Mouse (Mus musculus): ENCODE measurements around the gene Upk1b. TPM values are rescaled to one million over a fixed set of nuclear protein-coding genes. Genes with fewer than 3 reads are reported as not detected.
"Not testable (repeated sequence)": the region's sequence is repeated elsewhere in the genome, so short reads cannot be mapped to it uniquely, and the experiment has no call there.

Gene Upk1b
- 11.4 and 22.5 TPM in 2 replicates for polyA plus RNA-seq (2015; fragmentation: Nextera tagmentation; extraction: Ambion mirVana)

GRCm38 (mm10) chr16:38800091-38800490, at the start of gene Upk1b:
Upk1b (minus strand) TSS chr16:38800328.
- Histone ChIP-seq H3K4me3 (ENCODE audit: low read length) (no peak within 1 kb of the TSS), H3K27ac (ENCODE audit: low read length) (no peak within 1 kb of the TSS), H3K36me3 (ENCODE audit: insufficient read depth, low read length) (no peaks in the 10 kb centered on the region), H3K9ac (replicated peaks; ENCODE audit: low read length) (no peak within 1 kb of the TSS), H3K9me3 (ENCODE audit: low read length) (no peaks in the 10 kb centered on the region), H3K4me1 (ENCODE audit: insufficient read depth, low read length) (0 out of 2 replicates have a peak, but pooled peaks cover 3% of the 10 kb centered on the region), H3K4me2 (replicated peaks; ENCODE audit: low read depth, low read length) (no peak within 1 kb of the TSS), H3K27me3 (ENCODE audit: insufficient read depth, low read length) (no peaks in the 10 kb centered on the region)
- 25% methylated on average over 10 of the region's 10 CpGs for WGBS
- peak; percentile 73 for ATAC-seq (ENCODE audit: low FRiP score, low TSS enrichment)

- no peak within 1 kb of the TSS for H3K4me2 ChIP-seq (replicated peaks; ENCODE audit: low read depth, low read length)
- no peak within 1 kb of the TSS for H3K27ac ChIP-seq (ENCODE audit: low read length)
- no peaks in the 10 kb centered on the region for H3K9me3 ChIP-seq (ENCODE audit: low read length)
- no peaks in the 10 kb centered on the region for H3K4me1 ChIP-seq (ENCODE audit: insufficient read depth, low read length)
- ATAC-seq (ENCODE audit: low FRiP score, low TSS enrichment), result no peak
- no peaks in the 10 kb centered on the region for H3K36me3 ChIP-seq (ENCODE audit: insufficient read depth, low read length)
- no peak within 1 kb of the TSS for H3K4me3 ChIP-seq (ENCODE audit: low read length)
- H3K9ac ChIP-seq (replicated peaks; ENCODE audit: low read length), result no peak within 1 kb of the TSS
- H3K27me3 ChIP-seq (ENCODE audit: insufficient read depth, low read length), result no peaks in the 10 kb centered on the region
- WGBS, result 77% methylated on average over 3 of the region's 3 CpGs
These were observed 28.5 kb upstream of the Upk1b start, which contains the start of gene 4930435E12Rik for GRCm38 (mm10) chr16:38828649-38829048. 4930435E12Rik (minus strand) TSS chr16:38828749.

GRCm38 (mm10) chr16:38812521-38812920, 12.4 kb upstream of the Upk1b start:
- Histone ChIP-seq H3K4me3 (ENCODE audit: low read length) (no peak overlapping the region), H3K9me3 (ENCODE audit: low read length) (peaks cover 3% of the 10 kb centered on the region; the same call in 1 of the 2 replicates), H3K9ac (replicated peaks; ENCODE audit: low read length) (no peak overlapping the region), H3K36me3 (ENCODE audit: insufficient read depth, low read length) (no peaks in the 10 kb centered on the region), H3K4me1 (ENCODE audit: insufficient read depth, low read length) (0 out of 2 replicates have a peak, but pooled peaks cover 8% of the 10 kb centered on the region), H3K4me2 (replicated peaks; ENCODE audit: low read depth, low read length) (no peak overlapping the region), H3K27ac (ENCODE audit: low read length) (no peak overlapping the region), H3K27me3 (ENCODE audit: insufficient read depth, low read length) (no peaks in the 10 kb centered on the region)
- WGBS, result 37% methylated on average over 8 of the region's 8 CpGs
- 0 out of 2 replicates have a peak, but pooled peaks have one; percentile 54 for ATAC-seq (ENCODE audit: low FRiP score, low TSS enrichment)

GRCm38 (mm10) chr16:38810196-38810595, 10.1 kb upstream of the Upk1b start:
- H3K4me2 ChIP-seq (replicated peaks; ENCODE audit: low read depth, low read length), result no peak overlapping the region
- H3K27ac ChIP-seq (ENCODE audit: low read length), result no peak overlapping the region
- H3K9ac ChIP-seq (replicated peaks; ENCODE audit: low read length), result no peak overlapping the region
- 83% methylated on average over 5 of the region's 5 CpGs for WGBS
- H3K36me3 ChIP-seq (ENCODE audit: insufficient read depth, low read length), result no peaks in the 10 kb centered on the region
- peak; percentile 12; the same call in 1 of the 2 replicates for ATAC-seq (ENCODE audit: low FRiP score, low TSS enrichment)
- H3K4me3 ChIP-seq (ENCODE audit: low read length), result no peak overlapping the region
- peaks cover 3% of the 10 kb centered on the region; the same call in 1 of the 2 replicates for H3K9me3 ChIP-seq (ENCODE audit: low read length)
- no peaks in the 10 kb centered on the region for H3K4me1 ChIP-seq (ENCODE audit: insufficient read depth, low read length)
- H3K27me3 ChIP-seq (ENCODE audit: insufficient read depth, low read length), result no peaks in the 10 kb centered on the region

- not testable (repeated sequence) for H3K36me3 ChIP-seq (ENCODE audit: insufficient read depth, low read length); H3K27ac ChIP-seq (ENCODE audit: low read length); H3K9me3 ChIP-seq (ENCODE audit: low read length); H3K4me1 ChIP-seq (ENCODE audit: insufficient read depth, low read length); ATAC-seq (ENCODE audit: low FRiP score, low TSS enrichment); H3K27me3 ChIP-seq (ENCODE audit: insufficient read depth, low read length); H3K9ac ChIP-seq (replicated peaks; ENCODE audit: low read length); H3K4me3 ChIP-seq (ENCODE audit: low read length); H3K4me2 ChIP-seq (replicated peaks; ENCODE audit: low read depth, low read length)
- WGBS, result 89% methylated on average over 5 of the region's 5 CpGs
These were observed 7.7 kb upstream of the Upk1b start for GRCm38 (mm10) chr16:38807796-38808195.

- Histone ChIP-seq H3K4me3 (ENCODE audit: low read length) (no peak overlapping the region), H3K9me3 (ENCODE audit: low read length) (no peaks in the 10 kb centered on the region), H3K27ac (ENCODE audit: low read length) (no peak overlapping the region), H3K4me2 (replicated peaks; ENCODE audit: low read depth, low read length) (no peak overlapping the region), H3K27me3 (ENCODE audit: insufficient read depth, low read length) (no peaks in the 10 kb centered on the region), H3K36me3 (ENCODE audit: insufficient read depth, low read length) (no peaks in the 10 kb centered on the region), H3K4me1 (ENCODE audit: insufficient read depth, low read length) (0 out of 2 replicates have a peak, but pooled peaks cover 3% of the 10 kb centered on the region), H3K9ac (replicated peaks; ENCODE audit: low read length) (no peak overlapping the region)
- 62% methylated on average over 3 of the region's 3 CpGs for WGBS
- ATAC-seq (ENCODE audit: low FRiP score, low TSS enrichment), result no peak
These were observed 1.1 kb downstream of the Upk1b start for GRCm38 (mm10) chr16:38798957-38799450.

- H3K27ac ChIP-seq (ENCODE audit: low read length), result no peak overlapping the region
- H3K4me2 ChIP-seq (replicated peaks; ENCODE audit: low read depth, low read length), result no peak overlapping the region
- no peak overlapping the region for H3K4me3 ChIP-seq (ENCODE audit: low read length)
- H3K27me3 ChIP-seq (ENCODE audit: insufficient read depth, low read length), result no peaks in the 10 kb centered on the region
- no peak overlapping the region for H3K9ac ChIP-seq (replicated peaks; ENCODE audit: low read length)
- no peaks in the 10 kb centered on the region for H3K36me3 ChIP-seq (ENCODE audit: insufficient read depth, low read length)
- 39% methylated on average over 6 of the region's 6 CpGs for WGBS
- no peak for ATAC-seq (ENCODE audit: low FRiP score, low TSS enrichment)
- H3K4me1 ChIP-seq (ENCODE audit: insufficient read depth, low read length), result no peaks in the 10 kb centered on the region
- no peaks in the 10 kb centered on the region for H3K9me3 ChIP-seq (ENCODE audit: low read length)
These were observed 7.0 kb downstream of the Upk1b start for GRCm38 (mm10) chr16:38793120-38793519.

GRCm38 (mm10) chr16:38789966-38790365, 10.2 kb downstream of the Upk1b start:
- Histone ChIP-seq H3K36me3 (ENCODE audit: insufficient read depth, low read length) (no peaks in the 10 kb centered on the region), H3K27ac (ENCODE audit: low read length) (no peak overlapping the region), H3K9me3 (ENCODE audit: low read length) (no peaks in the 10 kb centered on the region), H3K9ac (replicated peaks; ENCODE audit: low read length) (no peak overlapping the region), H3K4me2 (replicated peaks; ENCODE audit: low read depth, low read length) (no peak overlapping the region), H3K27me3 (ENCODE audit: insufficient read depth, low read length) (no peaks in the 10 kb centered on the region), H3K4me1 (ENCODE audit: insufficient read depth, low read length) (no peaks in the 10 kb centered on the region), H3K4me3 (ENCODE audit: low read length) (no peak overlapping the region)
- ATAC-seq (ENCODE audit: low FRiP score, low TSS enrichment), result no peak
- 61% methylated on average over 3 of the region's 3 CpGs for WGBS

- Histone ChIP-seq H3K27me3 (ENCODE audit: insufficient read depth, low read length) (no peaks in the 10 kb centered on the region), H3K36me3 (ENCODE audit: insufficient read depth, low read length) (no peaks in the 10 kb centered on the region), H3K4me2 (replicated peaks; ENCODE audit: low read depth, low read length) (no peak overlapping the region), H3K9me3 (ENCODE audit: low read length) (no peaks in the 10 kb centered on the region), H3K4me1 (ENCODE audit: insufficient read depth, low read length) (no peaks in the 10 kb centered on the region), H3K27ac (ENCODE audit: low read length) (no peak overlapping the region), H3K4me3 (ENCODE audit: low read length) (no peak overlapping the region), H3K9ac (replicated peaks; ENCODE audit: low read length) (no peak overlapping the region)
- ATAC-seq (ENCODE audit: low FRiP score, low TSS enrichment), result no peak
- WGBS, result 92% methylated on average over 2 of the region's 2 CpGs
These were observed 11.1 kb downstream of the Upk1b start for GRCm38 (mm10) chr16:38789016-38789415.

- H3K4me2 ChIP-seq (replicated peaks; ENCODE audit: low read depth, low read length), result no peak overlapping the region
- ATAC-seq (ENCODE audit: low FRiP score, low TSS enrichment), result no peak
- 84% methylated on average over 7 of the region's 7 CpGs for WGBS
- H3K9ac ChIP-seq (replicated peaks; ENCODE audit: low read length), result no peak overlapping the region
- no peaks in the 10 kb centered on the region for H3K4me1 ChIP-seq (ENCODE audit: insufficient read depth, low read length)
- no peaks in the 10 kb centered on the region for H3K36me3 ChIP-seq (ENCODE audit: insufficient read depth, low read length)
- no peaks in the 10 kb centered on the region for H3K27me3 ChIP-seq (ENCODE audit: insufficient read depth, low read length)
- H3K4me3 ChIP-seq (ENCODE audit: low read length), result no peak overlapping the region
- no peaks in the 10 kb centered on the region for H3K9me3 ChIP-seq (ENCODE audit: low read length)
- no peak overlapping the region for H3K27ac ChIP-seq (ENCODE audit: low read length)
These were observed 14.8 kb downstream of the Upk1b start for GRCm38 (mm10) chr16:38785301-38785700.
